Mouse (Mus musculus) midbrain, embryonic 16.5 days (tissue): ENCODE measurements at regions not wholly inside any gene's neighbourhood (a gene's known extent, or its start where the extent isn't known, plus 50 kb on each side); places are given as distances from the start of the nearest gene placed in this dataset.

ENCODE experiments used
- ATAC-seq: fragments of 200-750 bp; cut with Nextera tagmentation; 2 replicates; pipeline ENCODE4 v1.8.0; 2017; ENCODE audit warnings: moderate TSS enrichment
- H3K27ac ChIP-seq: fragments of 300-500 bp; sonication (generic); 2 replicates; pipeline ENCODE4 v1.5.1; 2014; ENCODE audit warnings: mild to moderate bottlenecking, low read length, mixed read lengths
- H3K27me3 ChIP-seq: fragments of 300-500 bp; sonication (generic); 2 replicates; pipeline ENCODE4 v1.6.1; 2014; ENCODE audit warnings: low read depth, low read length, mixed read lengths; ENCODE audit not compliant: control insufficient read depth, insufficient read depth
- H3K36me3 ChIP-seq: fragments of 300-500 bp; sonication (generic); 2 replicates; pipeline ENCODE4 v1.6.1; 2014; ENCODE audit warnings: mild to moderate bottlenecking, low read length, moderate library complexity, mixed read lengths; ENCODE audit not compliant: control insufficient read depth, insufficient read depth
- H3K4me1 ChIP-seq: fragments of 300-500 bp; sonication (generic); 2 replicates; pipeline ENCODE4 v1.6.1; 2014; ENCODE audit warnings: mild to moderate bottlenecking, low read length, mixed read lengths; ENCODE audit not compliant: control insufficient read depth, insufficient read depth
- H3K4me2 ChIP-seq: fragments of 300-500 bp; sonication (generic); 2 replicates; pipeline ENCODE4 v1.6.1; 2014; ENCODE audit warnings: mild to moderate bottlenecking, low read length, mixed read lengths
- H3K4me3 ChIP-seq: fragments of 300-500 bp; sonication (generic); 2 replicates; pipeline ENCODE4 v1.5.1; 2014; ENCODE audit warnings: low read depth, mild to moderate bottlenecking, low read length, moderate library complexity, mixed read lengths
- H3K9ac ChIP-seq: fragments of 300-500 bp; sonication (generic); 2 replicates; pipeline ENCODE4 v1.6.1; 2014; ENCODE audit warnings: low read depth, low read length, mixed read lengths
- H3K9me3 ChIP-seq: fragments of 300-500 bp; sonication (generic); replicated peaks from 2 replicates; pipeline ENCODE4 v1.6.1; 2014; ENCODE audit warnings: mild to moderate bottlenecking, low read length, mixed read lengths; ENCODE audit not compliant: control insufficient read depth, poor library complexity, severe bottlenecking
- WGBS: fragments of 180-500 bp; shearing (Covaris S2); extraction: QIAGEN DNeasy Blood & Tissue Kit; methylation state at CpG from one replicate; pipeline ENCODE4 v1.1.7; 2014; 5-methylcytosine and 5-hydroxymethylcytosine counted together

GRCm38 (mm10) chr12:112336691-112337295 is 152.5 kb upstream of the A530016L24Rik start:
- no peak for ATAC-seq
- no peaks in the 10 kb centered on the region for H3K27me3 ChIP-seq
- H3K4me3 ChIP-seq: no peak overlapping the region
- no peak overlapping the region for H3K4me2 ChIP-seq
- H3K36me3 ChIP-seq: no peaks in the 10 kb centered on the region
- H3K9me3 ChIP-seq: no peaks in the 10 kb centered on the region
- 80% methylated on average over 9 of the region's 9 CpGs for WGBS
- peaks cover 53% of the 10 kb centered on the region for H3K4me1 ChIP-seq
- no peak overlapping the region for H3K9ac ChIP-seq
- peak overlapping the region; percentile 2; the same call in 1 of the 2 replicates for H3K27ac ChIP-seq

- H3K27me3 ChIP-seq: no peaks in the 10 kb centered on the region
- H3K9ac ChIP-seq: no peak overlapping the region
- WGBS: 37% methylated on average over 11 of the region's 11 CpGs
- peak overlapping the region; percentile 23; the same call in 1 of the 2 replicates for H3K27ac ChIP-seq
- H3K4me1 ChIP-seq: peaks cover 52% of the 10 kb centered on the region
- ATAC-seq: no peak
- H3K9me3 ChIP-seq: no peaks in the 10 kb centered on the region
- H3K4me2 ChIP-seq: no peak overlapping the region
- H3K4me3 ChIP-seq: no peak overlapping the region
- H3K36me3 ChIP-seq: no peaks in the 10 kb centered on the region
These were observed 151.8 kb upstream of the A530016L24Rik start for GRCm38 (mm10) chr12:112337443-112337842.

DNA sequence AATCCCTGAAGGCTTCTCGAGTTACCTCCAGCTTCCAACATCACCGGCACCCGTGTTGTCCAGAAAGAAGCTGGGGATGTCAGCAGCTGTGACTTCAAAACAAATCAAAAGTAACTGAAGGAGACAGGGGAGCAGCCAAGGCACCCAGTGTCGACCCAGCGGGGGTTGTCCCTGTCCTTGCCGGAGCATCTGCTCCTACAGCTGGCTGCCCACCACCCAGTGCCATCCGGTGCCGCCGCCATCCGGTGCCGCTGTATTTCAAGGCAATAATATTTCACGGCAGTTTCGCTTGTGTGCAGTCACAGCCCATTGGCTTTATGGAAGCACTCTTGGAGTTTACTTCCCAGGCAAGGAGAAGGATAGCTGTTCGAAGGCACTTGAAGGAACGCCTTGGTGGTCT is 150.3 kb upstream of the A530016L24Rik start:
- Histone ChIP-seq H3K4me2 (no peak overlapping the region), H3K4me3 (no peak overlapping the region), H3K27ac (no peak overlapping the region), H3K9me3 (no peaks in the 10 kb centered on the region), H3K9ac (no peak overlapping the region), H3K4me1 (peaks cover 38% of the 10 kb centered on the region), H3K27me3 (no peaks in the 10 kb centered on the region), H3K36me3 (no peaks in the 10 kb centered on the region)
- no peak for ATAC-seq
- WGBS: 83% methylated on average over 15 of the region's 15 CpGs

GRCm38 (mm10) chr12:112339481-112340179 is 149.6 kb upstream of the A530016L24Rik start:
- no peaks in the 10 kb centered on the region for H3K36me3 ChIP-seq
- 0 out of 2 replicates have a peak overlapping the region, but pooled peaks have one; percentile 28 for H3K9ac ChIP-seq
- H3K4me2 ChIP-seq: no peak overlapping the region
- H3K27ac ChIP-seq: no peak overlapping the region
- 77% methylated on average over 11 of the region's 11 CpGs for WGBS
- no peak overlapping the region for H3K4me3 ChIP-seq
- no peak for ATAC-seq
- H3K27me3 ChIP-seq: no peaks in the 10 kb centered on the region
- no peaks in the 10 kb centered on the region for H3K9me3 ChIP-seq
- H3K4me1 ChIP-seq: peaks cover 31% of the 10 kb centered on the region

DNA sequence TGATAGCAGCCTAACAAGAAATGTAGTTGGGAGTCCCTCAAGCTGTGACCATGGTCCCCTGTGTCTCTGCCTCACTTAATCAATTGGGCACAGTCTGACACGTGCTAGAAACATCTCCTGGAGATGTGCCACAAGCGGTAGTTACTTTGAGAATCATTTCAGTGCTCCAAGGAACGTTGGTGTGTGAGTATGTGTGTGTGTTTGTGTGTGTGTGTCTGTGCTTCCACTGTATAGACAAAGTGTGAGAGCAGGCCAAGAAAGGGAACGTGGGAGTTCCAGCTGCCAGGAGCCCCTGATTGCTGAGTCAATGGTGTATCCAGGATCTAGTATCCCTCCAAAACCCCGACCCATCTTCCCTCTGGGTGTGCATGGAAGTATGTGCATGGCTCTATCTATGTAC is 149.0 kb upstream of the A530016L24Rik start:
- no peak overlapping the region for H3K4me3 ChIP-seq
- no peak overlapping the region for H3K9ac ChIP-seq
- H3K27ac ChIP-seq: no peak overlapping the region
- H3K36me3 ChIP-seq: no peaks in the 10 kb centered on the region
- H3K9me3 ChIP-seq: no peaks in the 10 kb centered on the region
- H3K27me3 ChIP-seq: no peaks in the 10 kb centered on the region
- WGBS: 75% methylated on average over 5 of the region's 5 CpGs
- H3K4me1 ChIP-seq: peaks cover 25% of the 10 kb centered on the region
- no peak for ATAC-seq
- H3K4me2 ChIP-seq: no peak overlapping the region

DNA sequence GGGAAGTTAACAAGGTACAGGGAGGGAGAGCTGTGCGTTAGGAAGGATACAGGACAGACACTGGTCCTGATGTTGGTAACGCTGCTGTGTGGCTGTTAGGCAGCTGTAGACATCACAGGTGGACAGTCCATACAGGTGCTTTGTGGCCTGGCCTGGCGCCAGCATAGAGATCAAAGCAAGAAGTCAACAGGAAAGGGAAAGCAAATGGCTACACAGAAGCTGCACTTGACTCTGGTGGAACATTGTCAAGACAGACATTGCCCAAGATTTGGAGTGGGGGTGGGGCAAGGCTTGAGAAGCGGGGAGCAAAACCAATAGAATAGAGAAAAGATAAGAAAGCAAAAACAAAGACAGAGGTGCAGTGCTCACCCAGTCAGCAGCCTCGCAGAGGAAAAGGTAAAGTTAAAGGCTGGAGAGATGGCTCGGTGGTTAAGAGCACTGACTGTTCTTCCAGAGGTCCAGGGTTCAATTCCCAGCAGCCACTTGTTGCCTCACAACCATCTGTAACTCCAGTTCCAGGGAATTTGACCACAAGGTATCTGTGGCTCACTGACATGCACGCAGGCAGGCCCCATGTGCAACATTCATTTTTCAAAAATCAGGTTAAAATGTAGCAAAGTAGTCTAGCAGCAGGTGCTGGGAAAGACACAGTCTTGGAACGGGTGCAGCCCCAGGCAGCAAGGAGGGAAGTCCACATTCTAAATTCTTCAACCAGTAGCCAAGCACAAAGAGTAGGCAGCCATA is 147.3 kb upstream of the A530016L24Rik start:
- 85% methylated on average over 8 of the region's 8 CpGs for WGBS
- Histone ChIP-seq H3K27ac (no peak overlapping the region), H3K27me3 (no peaks in the 10 kb centered on the region), H3K4me1 (peaks cover 9% of the 10 kb centered on the region), H3K36me3 (no peaks in the 10 kb centered on the region), H3K9ac (no peak overlapping the region), H3K4me2 (no peak overlapping the region), H3K9me3 (no peaks in the 10 kb centered on the region), H3K4me3 (no peak overlapping the region)
- no peak for ATAC-seq

DNA sequence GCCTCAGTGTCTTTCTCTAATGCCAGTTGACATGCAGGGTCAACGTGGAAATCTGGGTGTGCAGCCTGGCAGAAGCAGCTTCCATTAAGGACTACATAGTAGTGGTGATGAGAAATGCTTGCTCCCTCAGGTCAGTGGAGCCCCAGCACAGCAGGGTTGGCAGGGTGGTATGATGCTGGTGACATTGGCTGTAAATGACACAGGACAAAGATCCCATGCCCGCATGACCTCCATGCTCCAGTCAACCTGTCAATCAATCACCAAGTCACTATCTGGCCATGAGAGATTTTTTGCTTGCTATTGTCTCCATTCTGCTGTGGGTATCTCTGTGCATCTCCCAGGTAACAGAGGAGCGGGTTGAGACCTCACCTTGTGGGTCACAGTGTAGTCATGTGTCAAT is 146.2 kb upstream of the A530016L24Rik start:
- Histone ChIP-seq H3K9ac (no peak overlapping the region), H3K4me2 (no peak overlapping the region), H3K4me3 (no peak overlapping the region), H3K4me1 (no peaks in the 10 kb centered on the region), H3K27me3 (no peaks in the 10 kb centered on the region), H3K27ac (no peak overlapping the region), H3K9me3 (no peaks in the 10 kb centered on the region), H3K36me3 (no peaks in the 10 kb centered on the region)
- ATAC-seq: no peak
- 79% methylated on average over 3 of the region's 3 CpGs for WGBS

DNA sequence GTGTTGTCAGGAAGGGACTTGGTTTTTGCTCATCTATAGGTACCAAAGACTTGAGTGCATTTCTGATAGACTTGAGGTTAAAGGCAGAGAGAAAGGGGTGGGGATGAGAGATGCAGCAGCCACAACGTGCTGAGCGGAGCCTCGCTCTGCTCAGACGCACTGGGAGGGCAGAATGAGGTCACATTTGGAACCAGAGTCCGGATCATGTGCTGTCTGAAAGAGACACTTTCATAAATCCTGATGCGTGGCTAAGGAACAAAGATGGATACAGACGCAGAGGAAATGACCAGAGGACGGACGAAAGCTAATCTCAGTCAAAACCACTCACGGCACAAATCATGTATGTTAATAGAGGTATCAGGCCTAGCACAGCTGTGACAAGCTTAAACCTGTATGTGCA is 145.0 kb upstream of the A530016L24Rik start:
- 0 out of 2 replicates have a peak, but pooled peaks cover 2% of the 10 kb centered on the region for H3K9me3 ChIP-seq
- no peak overlapping the region for H3K4me2 ChIP-seq
- H3K4me3 ChIP-seq: no peak overlapping the region
- WGBS: 59% methylated on average over 10 of the region's 10 CpGs
- H3K27ac ChIP-seq: no peak overlapping the region
- H3K36me3 ChIP-seq: no peaks in the 10 kb centered on the region
- ATAC-seq: no peak
- H3K27me3 ChIP-seq: no peaks in the 10 kb centered on the region
- no peaks in the 10 kb centered on the region for H3K4me1 ChIP-seq
- H3K9ac ChIP-seq: no peak overlapping the region

DNA sequence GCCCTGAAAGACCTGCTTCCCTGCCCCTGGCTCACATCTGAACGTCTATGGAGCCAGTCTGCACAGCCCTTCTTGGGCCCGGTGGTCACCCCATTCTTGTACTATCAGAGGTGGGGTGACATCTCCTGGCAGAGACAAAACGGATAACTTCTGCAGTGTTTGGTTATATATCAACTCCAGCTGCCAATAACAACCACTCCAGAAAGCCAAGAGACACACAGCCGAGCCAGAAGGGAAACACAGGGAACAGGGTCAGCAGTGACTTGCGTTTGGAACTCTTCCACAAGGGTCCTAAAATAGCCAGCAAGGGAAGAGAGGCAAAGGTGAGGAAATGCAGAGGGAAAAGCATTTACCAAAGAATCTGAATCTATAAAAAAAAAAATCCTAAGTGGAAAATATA is 143.5 kb upstream of the A530016L24Rik start:
- Histone ChIP-seq H3K27ac (no peak overlapping the region), H3K9me3 (0 out of 2 replicates have a peak, but pooled peaks cover 2% of the 10 kb centered on the region), H3K4me1 (peaks cover 12% of the 10 kb centered on the region), H3K4me3 (no peak overlapping the region), H3K36me3 (no peaks in the 10 kb centered on the region), H3K4me2 (no peak overlapping the region), H3K27me3 (no peaks in the 10 kb centered on the region), H3K9ac (no peak overlapping the region)
- ATAC-seq: no peak
- WGBS: 77% methylated on average over 5 of the region's 5 CpGs
